Mouse (Mus musculus): Measurements from ENCODE around the gene Gprin1.

Gene Gprin1

GRCm38 (mm10) chr13:54759496-54759895 is 9.8 kb upstream of the Gprin1 start:
- peak; percentile 10 for DNase-seq

- no peak for DNase-seq
These were observed 9.2 kb upstream of the Gprin1 start for GRCm38 (mm10) chr13:54758756-54759470.

GRCm38 (mm10) chr13:54758045-54758755 is 8.5 kb upstream of the Gprin1 start:
- DNase-seq = peak; percentile 93

- no peak for DNase-seq
These were observed 7.6 kb upstream of the Gprin1 start for GRCm38 (mm10) chr13:54757093-54757830.

GRCm38 (mm10) chr13:54756156-54756712 is 6.6 kb upstream of the Gprin1 start:
- no peak for DNase-seq

- peak; percentile 76 for DNase-seq
These were observed 5.6 kb upstream of the Gprin1 start for GRCm38 (mm10) chr13:54755201-54755830.

- no peak for DNase-seq
These were observed 4.8 kb upstream of the Gprin1 start for GRCm38 (mm10) chr13:54754169-54755080.

GRCm38 (mm10) chr13:54753733-54754132 is 4.1 kb upstream of the Gprin1 start:
- no peak for DNase-seq

- DNase-seq = peak; percentile 95
These were observed 3.0 kb upstream of the Gprin1 start for GRCm38 (mm10) chr13:54752656-54753055.

- DNase-seq = no peak
These were observed 1.0 kb upstream of the Gprin1 start for GRCm38 (mm10) chr13:54750699-54751098.

- no peak for DNase-seq
These were observed 412 bp downstream of the Gprin1 start for GRCm38 (mm10) chr13:54749061-54749863.

- DNase-seq = no peak
These were observed 983 bp downstream of the Gprin1 start for GRCm38 (mm10) chr13:54748721-54749060.

- DNase-seq = no peak
These were observed 1.5 kb downstream of the Gprin1 start for GRCm38 (mm10) chr13:54748190-54748589.

GRCm38 (mm10) chr13:54746896-54747295 is 2.8 kb downstream of the Gprin1 start:
- no peak for DNase-seq

- DNase-seq = no peak
These were observed 3.6 kb downstream of the Gprin1 start for GRCm38 (mm10) chr13:54746110-54746509.

- DNase-seq = no peak
These were observed 11.5 kb downstream of the Gprin1 start for GRCm38 (mm10) chr13:54738213-54738601.

- DNase-seq = no peak
These were observed 12.0 kb downstream of the Gprin1 start for GRCm38 (mm10) chr13:54737488-54738212.

GRCm38 (mm10) chr13:54736931-54737330 is 12.7 kb downstream of the Gprin1 start:
- no peak for DNase-seq

- no peak for DNase-seq
These were observed 23.5 kb downstream of the Gprin1 start for GRCm38 (mm10) chr13:54726131-54726530.

- no peak for DNase-seq
These were observed 26.5 kb downstream of the Gprin1 start for GRCm38 (mm10) chr13:54723143-54723542.
